Mouse (Mus musculus): Measurements from ENCODE around the gene Mrpl12. TPM values are rescaled to one million over a fixed set of nuclear protein-coding genes. Genes with fewer than 3 reads are reported as not detected.
"Not testable (repeated sequence)": the region's sequence is repeated elsewhere in the genome, so short reads cannot be mapped to it uniquely, and the experiment has no call there.

Gene Mrpl12
- polyA plus RNA-seq, 1 experiment from 2014 or later, result 211 TPM

DNA sequence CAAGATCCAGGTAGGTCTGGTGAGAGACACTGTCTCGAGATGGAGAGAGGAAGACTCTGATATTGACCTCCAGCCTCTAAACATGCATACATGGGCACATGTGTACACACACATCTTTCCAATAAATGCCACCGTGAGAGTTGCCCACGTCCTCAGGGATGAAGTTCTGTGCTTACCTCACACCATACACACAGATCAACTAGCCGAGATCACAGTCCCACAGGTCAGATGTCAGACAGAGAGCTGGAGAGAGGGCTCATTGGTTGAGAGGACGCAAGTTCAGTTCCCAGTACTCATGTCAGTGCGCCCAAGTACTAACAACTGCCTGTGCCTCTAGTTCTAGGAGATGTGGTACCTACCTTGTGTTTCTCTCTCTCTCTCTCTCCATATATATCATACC lies 16.6 kb downstream of the Mrpl12 start:
- Histone ChIP-seq H3K4me3 (no peak overlapping the region), H3K9me3 (no peaks in the 10 kb centered on the region), H3K27ac (no peak overlapping the region), H3K27me3 (ENCODE audit: poor library complexity, severe bottlenecking) (no peaks in the 10 kb centered on the region), H3K4me1 (peaks cover 6% of the 10 kb centered on the region; the same call in 1 of the 2 replicates), H3K36me3 (replicated peaks) (peaks cover 33% of the 10 kb centered on the region)
- DNase-seq (ENCODE audit: extremely low spot score, low spot score), result no peak
- WGBS, result 73% methylated on average over 6 of the region's 6 CpGs

DNA sequence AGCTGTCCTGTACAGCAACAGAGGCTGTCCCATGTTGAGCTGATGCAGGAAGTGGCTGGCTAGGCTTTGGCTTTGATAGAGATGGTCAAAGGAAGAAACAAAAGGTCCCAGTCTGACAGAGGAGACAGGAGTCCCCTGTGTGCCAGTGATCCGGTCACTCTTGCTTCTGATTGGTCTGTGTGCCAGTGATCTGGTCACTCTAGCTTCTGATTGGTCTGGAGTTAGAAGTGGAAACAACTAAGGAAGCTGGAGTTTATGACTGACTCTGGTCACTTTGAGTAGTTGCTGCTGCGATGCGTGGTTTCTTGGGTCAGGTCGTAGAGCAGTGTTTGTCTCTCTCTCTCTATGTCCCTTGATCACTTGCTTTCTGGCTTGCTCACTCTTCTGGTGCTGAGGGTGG lies 17.3 kb downstream of the Mrpl12 start:
- Histone ChIP-seq H3K4me3 (no peak overlapping the region), H3K4me1 (peaks cover 6% of the 10 kb centered on the region; the same call in 1 of the 2 replicates), H3K27me3 (ENCODE audit: poor library complexity, severe bottlenecking) (no peaks in the 10 kb centered on the region), H3K27ac (no peak overlapping the region), H3K36me3 (replicated peaks) (peaks cover 27% of the 10 kb centered on the region), H3K9me3 (no peaks in the 10 kb centered on the region)
- DNase-seq (ENCODE audit: extremely low spot score, low spot score), result no peak
- 91% methylated on average over 4 of the region's 4 CpGs for WGBS

DNA sequence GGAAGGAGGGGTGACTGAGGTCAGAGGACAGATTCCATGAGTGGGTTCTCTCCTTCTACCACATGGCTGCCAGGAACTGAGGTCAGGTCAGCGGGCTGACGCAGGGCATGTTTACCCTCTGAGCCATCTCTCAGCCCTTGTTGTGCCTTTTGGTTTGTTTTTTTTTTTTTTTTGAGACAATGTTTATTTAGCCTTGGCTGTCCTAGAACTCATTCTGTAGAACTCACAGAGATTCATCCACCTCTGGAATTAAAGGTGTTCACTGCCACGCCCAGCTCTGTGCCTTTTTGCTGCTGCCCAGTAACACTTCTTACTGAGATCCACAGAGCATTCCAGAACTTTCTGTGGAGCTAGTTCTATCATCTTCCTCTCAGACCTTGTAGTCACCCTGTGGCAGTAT lies 21.2 kb downstream of the Mrpl12 start:
- DNase-seq (ENCODE audit: extremely low spot score, low spot score), result no peak
- Histone ChIP-seq H3K4me3 (no peak overlapping the region), H3K9me3 (no peaks in the 10 kb centered on the region), H3K4me1 (peaks cover 11% of the 10 kb centered on the region), H3K27me3 (ENCODE audit: poor library complexity, severe bottlenecking) (peaks cover 6% of the 10 kb centered on the region; the same call in 1 of the 2 replicates), H3K36me3 (replicated peaks) (no peaks in the 10 kb centered on the region), H3K27ac (no peak overlapping the region)
- WGBS, result 91% methylated on average over 3 of the region's 3 CpGs

DNA sequence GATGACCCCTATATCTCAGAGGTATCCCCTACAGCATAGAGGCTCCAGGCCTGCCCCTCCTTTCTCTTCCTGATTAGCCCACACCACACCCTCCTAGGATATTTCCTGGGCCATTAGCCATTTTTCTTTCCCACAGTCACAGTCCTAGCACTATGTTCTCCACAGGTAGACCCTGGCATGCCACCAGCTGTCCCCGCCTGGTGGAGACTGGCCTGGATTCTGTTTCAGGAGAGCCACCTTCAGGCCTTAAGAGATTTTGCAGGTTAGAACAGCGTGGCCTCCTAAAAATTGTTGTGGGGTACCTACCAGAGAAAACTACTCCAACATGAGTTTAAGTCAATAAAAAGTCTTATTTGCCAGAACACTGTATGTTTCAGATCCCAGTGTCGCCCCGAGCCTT lies 22.5 kb downstream of the Mrpl12 start:
- Histone ChIP-seq H3K27ac (no peak overlapping the region), H3K36me3 (replicated peaks) (no peaks in the 10 kb centered on the region), H3K27me3 (ENCODE audit: poor library complexity, severe bottlenecking) (peaks cover 9% of the 10 kb centered on the region), H3K4me3 (no peak overlapping the region), H3K9me3 (no peaks in the 10 kb centered on the region), H3K4me1 (peaks cover 21% of the 10 kb centered on the region)
- WGBS, result 63% methylated on average over 4 of the region's 4 CpGs
- no peak for DNase-seq (ENCODE audit: extremely low spot score, low spot score)

DNA sequence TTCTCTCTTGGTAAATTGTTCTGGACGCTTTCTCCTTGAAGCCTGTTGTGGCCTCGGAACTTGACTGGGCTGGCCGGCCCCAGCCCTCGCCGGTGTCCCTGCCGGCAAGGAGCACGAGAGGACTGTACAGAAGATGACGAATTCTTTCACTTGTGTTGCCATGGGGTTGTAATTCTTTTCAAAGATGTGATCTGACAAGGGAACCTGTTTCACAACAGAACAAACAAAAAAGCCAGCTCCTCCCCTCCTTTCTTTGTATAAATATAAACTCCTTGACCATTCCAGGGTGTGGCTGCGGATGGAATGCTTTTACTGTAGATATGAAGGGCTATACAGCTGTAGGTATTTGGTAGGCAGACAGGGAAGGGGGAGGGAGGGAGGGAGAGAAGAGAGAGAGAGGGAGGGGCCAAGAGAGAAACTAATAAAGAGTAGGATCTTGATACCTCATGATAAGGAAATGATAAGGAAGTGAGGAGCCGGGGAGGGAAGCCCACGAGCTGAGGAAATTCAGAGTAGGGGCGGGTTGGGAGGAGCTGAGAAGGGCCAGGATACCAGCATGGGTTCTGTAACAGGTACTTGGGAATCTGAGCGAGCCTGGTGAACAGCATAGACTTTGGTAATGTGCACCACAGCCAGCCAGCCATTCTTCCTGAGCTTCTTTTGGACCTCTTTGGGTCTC lies 23.3 kb downstream of the Mrpl12 start:
- no peak for DNase-seq (ENCODE audit: extremely low spot score, low spot score)
- no peaks in the 10 kb centered on the region for H3K9me3 ChIP-seq
- WGBS, result 87% methylated on average over 13 of the region's 13 CpGs
- no peak overlapping the region for H3K4me3 ChIP-seq
- H3K36me3 ChIP-seq (replicated peaks), result no peaks in the 10 kb centered on the region
- no peak overlapping the region for H3K27ac ChIP-seq
- peaks cover 21% of the 10 kb centered on the region for H3K4me1 ChIP-seq
- peaks cover 9% of the 10 kb centered on the region for H3K27me3 ChIP-seq (ENCODE audit: poor library complexity, severe bottlenecking)

DNA sequence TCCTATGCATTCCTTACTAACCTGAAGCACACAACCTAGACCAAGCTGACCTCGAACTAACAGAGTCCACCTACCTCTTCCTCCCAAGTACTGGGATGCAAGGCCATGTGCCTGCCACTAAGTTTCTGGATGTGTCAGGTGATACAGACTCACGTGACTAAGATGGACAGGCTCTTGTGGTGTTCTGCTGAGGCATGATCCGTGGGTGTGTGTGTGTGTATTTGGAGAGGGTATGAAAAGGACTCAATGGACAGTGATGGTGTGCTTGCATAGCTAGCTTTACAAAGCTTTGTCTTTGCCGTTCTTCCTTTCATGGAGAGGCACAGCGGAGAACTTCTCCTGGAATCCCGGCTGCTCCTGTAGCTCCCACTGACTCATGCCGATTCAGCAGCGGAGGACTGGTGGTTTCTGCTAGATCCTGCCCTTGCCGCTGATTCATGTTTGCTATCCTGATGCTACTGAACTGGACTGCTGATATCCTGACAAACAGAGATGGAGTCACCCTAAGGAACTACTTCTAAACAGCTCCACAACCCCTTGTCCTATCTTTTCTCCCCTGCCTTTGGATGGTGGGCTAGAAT lies 24.0 kb downstream of the Mrpl12 start:
- WGBS, result 94% methylated on average over 9 of the region's 9 CpGs
- DNase-seq (ENCODE audit: extremely low spot score, low spot score), result no peak
- H3K9me3 ChIP-seq, result no peaks in the 10 kb centered on the region

DNA sequence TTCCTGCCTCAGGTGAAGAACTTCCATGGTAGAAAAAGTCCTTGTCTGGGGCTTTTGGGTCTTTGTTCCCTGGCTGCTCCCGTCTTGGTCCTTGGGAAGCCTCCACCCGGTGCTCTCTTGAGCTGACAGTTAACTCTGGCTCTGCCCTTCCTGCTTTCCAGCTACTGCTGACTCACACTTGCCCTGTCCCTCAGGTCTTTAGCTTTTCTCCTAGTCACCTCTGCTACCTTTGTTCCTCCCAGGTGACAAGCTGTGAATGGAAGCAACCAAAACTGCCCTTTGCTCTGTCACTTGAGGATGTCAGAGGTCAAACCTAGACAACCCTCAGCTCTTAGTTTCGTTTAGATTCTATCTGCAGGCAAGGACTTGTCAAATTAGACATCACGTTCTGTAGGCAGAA lies 25.5 kb downstream of the Mrpl12 start:
- 22% methylated on average over 4 of the region's 4 CpGs for WGBS
- H3K27ac ChIP-seq, result peak overlapping the region; percentile 82
- H3K36me3 ChIP-seq (replicated peaks), result no peaks in the 10 kb centered on the region
- DNase-seq (ENCODE audit: extremely low spot score, low spot score), result no peak
- peaks cover 27% of the 10 kb centered on the region for H3K4me1 ChIP-seq
- peaks cover 9% of the 10 kb centered on the region for H3K27me3 ChIP-seq (ENCODE audit: poor library complexity, severe bottlenecking)
- no peak overlapping the region for H3K4me3 ChIP-seq
- H3K9me3 ChIP-seq, result no peaks in the 10 kb centered on the region

More for the DNA sequence above, 24.0 kb downstream of the Mrpl12 start:
- Histone ChIP-seq H3K36me3 (replicated peaks) (no peaks in the 10 kb centered on the region), H3K27me3 (ENCODE audit: poor library complexity, severe bottlenecking) (peaks cover 9% of the 10 kb centered on the region), H3K27ac (no peak overlapping the region), H3K4me1 (peaks cover 27% of the 10 kb centered on the region), H3K4me3 (no peak overlapping the region)

DNA sequence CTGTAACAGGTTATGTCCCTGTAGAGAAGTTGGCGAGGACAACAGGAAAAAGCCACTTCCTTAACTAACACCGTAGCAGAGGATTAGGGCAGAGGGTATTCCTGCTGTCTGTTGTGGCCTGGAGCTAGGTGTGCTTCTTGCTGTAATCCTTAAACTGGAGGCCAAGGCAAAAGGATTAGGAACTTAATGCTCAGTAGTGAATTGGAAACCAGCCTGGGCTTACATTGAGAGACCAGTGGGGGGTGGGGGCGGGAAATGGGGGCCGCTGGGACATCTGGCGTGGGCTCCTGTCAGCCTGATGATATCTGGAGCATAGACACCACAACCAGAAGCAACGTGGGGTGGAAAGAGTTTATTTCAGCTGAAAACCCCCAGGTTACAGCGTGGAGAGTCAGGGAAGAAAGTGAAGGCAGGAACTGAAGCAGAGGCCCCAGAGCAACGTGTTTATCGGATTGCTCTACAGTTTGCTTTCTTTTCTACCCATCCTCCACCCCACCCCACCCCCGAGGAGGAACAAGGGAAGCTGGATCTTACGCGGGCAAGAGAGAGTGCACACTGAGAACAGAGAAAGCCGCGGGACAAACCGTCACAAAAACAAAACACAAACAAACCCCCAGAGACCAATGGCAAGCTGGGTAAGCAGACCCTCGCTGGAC lies 26.1 kb downstream of the Mrpl12 start:
- Histone ChIP-seq H3K27ac (peak overlapping the region; percentile 82), H3K4me3 (peak overlapping the region; percentile 40), H3K36me3 (replicated peaks) (no peaks in the 10 kb centered on the region), H3K9me3 (no peaks in the 10 kb centered on the region), H3K27me3 (ENCODE audit: poor library complexity, severe bottlenecking) (peaks cover 9% of the 10 kb centered on the region), H3K4me1 (peaks cover 29% of the 10 kb centered on the region)
- no peak for DNase-seq (ENCODE audit: extremely low spot score, low spot score)
- 1% methylated on average over 16 of the region's 16 CpGs for WGBS

DNA sequence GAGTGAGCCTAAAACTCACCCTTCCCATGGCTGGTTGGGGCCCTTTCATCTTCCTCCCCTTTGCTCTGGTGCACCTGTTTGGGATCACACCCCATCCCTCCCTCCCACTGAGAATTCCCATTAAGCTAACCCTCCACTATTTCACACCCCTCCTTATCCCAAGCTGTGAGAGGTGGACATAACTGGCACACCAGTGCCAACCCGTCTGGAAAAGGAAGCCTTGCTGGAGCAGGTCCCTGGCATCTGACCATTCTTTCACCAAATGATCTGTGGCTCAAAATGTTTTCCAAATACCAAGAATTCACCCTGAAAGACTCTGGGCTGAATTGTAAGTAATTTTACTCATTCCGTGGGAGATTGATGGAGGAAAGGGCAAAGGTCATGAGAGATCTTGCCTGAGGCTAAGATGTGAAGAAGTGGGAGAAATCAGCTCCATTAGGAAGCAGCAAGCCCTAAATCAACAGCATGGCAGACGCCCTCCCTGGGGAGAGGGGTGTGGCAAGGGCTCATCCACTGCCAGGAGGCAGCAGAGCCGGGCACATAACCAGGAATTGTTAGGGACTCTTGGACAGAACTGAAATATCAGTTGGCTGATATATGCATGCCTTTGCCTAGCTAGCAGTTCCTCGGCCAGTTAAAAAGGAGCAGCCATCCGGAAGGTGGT lies 28.5 kb downstream of the Mrpl12 start:
- 57% methylated on average over 6 of the region's 6 CpGs for WGBS
- H3K9me3 ChIP-seq, result no peaks in the 10 kb centered on the region
- peaks cover 34% of the 10 kb centered on the region for H3K4me1 ChIP-seq
- no peaks in the 10 kb centered on the region for H3K36me3 ChIP-seq (replicated peaks)
- H3K27me3 ChIP-seq (ENCODE audit: poor library complexity, severe bottlenecking), result peaks cover 13% of the 10 kb centered on the region
- DNase-seq (ENCODE audit: extremely low spot score, low spot score), result no peak
- H3K27ac ChIP-seq, result no peak overlapping the region
- H3K4me3 ChIP-seq, result no peak overlapping the region

DNA sequence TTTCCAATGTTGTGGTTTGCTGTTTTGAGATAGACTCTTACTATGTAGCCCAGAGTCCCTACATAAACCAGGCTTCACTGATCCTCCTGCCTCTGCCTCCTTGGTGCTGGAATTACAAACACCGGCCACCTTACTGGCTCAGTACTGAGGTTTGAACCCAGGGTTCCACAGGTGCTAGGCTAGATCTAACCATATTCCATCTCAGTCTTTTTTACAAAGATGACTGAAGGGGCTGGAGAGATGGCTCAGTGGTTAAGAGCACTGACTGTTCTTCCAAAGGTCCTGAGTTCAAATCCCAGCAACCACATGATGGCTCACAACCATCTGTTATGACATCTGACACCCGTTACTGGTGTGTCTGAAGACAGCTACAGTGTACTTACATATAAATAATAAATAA lies 29.8 kb downstream of the Mrpl12 start:
- not testable (repeated sequence) for H3K36me3 ChIP-seq (replicated peaks); H3K9me3 ChIP-seq; H3K4me3 ChIP-seq; DNase-seq (ENCODE audit: extremely low spot score, low spot score); H3K27ac ChIP-seq; H3K27me3 ChIP-seq (ENCODE audit: poor library complexity, severe bottlenecking)
- peaks cover 38% of the 10 kb centered on the region for H3K4me1 ChIP-seq
- WGBS, result 95% methylated on average over 2 of the region's 2 CpGs

DNA sequence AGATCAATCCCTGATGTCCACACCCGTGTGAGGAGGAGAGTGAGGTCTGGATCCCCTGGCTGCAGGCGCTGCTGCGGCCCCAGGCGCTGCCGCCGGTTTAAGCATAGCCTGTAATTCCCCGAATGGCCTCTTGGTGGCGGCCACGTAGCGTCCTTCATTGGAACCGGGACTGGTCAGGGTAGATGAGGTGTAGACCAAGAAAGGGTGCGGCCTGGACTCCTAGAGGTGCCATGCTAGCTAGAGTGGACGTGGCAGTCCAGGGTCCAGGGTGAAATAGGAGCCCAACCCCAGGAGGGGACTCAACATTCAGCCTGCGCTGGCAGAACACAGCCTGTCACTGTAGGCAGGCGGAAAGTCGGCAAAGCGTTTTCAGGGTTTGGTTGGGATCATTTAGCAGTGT lies 31.2 kb downstream of the Mrpl12 start:
- Histone ChIP-seq H3K27ac (peak overlapping the region; percentile 26; the same call in 1 of the 2 replicates), H3K4me3 (no peak overlapping the region), H3K27me3 (ENCODE audit: poor library complexity, severe bottlenecking) (peaks cover 7% of the 10 kb centered on the region; the same call in 1 of the 2 replicates), H3K9me3 (no peaks in the 10 kb centered on the region), H3K36me3 (replicated peaks) (no peaks in the 10 kb centered on the region), H3K4me1 (peaks cover 32% of the 10 kb centered on the region)
- DNase-seq (ENCODE audit: extremely low spot score, low spot score), result peak; percentile 88
- 21% methylated on average over 17 of the region's 17 CpGs for WGBS

DNA sequence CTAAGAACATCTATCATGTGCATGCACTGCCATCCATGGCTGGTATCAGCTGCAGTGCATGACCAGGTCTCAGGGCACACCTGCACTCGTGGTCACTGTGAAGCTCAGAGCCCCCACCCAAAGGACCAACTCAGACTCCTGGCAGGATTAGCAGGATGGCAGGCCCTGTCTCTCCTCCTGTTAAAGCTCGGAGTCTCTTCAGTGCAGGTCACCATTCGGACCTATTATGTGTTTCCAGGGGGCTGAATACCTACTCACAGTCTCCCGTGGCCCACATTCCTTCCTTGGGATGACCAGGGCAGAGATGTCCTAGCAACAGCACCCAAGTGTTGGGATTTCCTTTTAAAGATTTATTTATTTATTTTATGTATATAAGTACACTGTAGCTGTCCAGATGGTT lies 32.7 kb downstream of the Mrpl12 start:
- Histone ChIP-seq H3K27ac (no peak overlapping the region), H3K36me3 (replicated peaks) (no peaks in the 10 kb centered on the region), H3K4me3 (no peak overlapping the region), H3K27me3 (ENCODE audit: poor library complexity, severe bottlenecking) (peaks cover 4% of the 10 kb centered on the region; the same call in 1 of the 2 replicates), H3K9me3 (no peaks in the 10 kb centered on the region), H3K4me1 (peaks cover 22% of the 10 kb centered on the region)
- 84% methylated on average over 4 of the region's 4 CpGs for WGBS
- no peak for DNase-seq (ENCODE audit: extremely low spot score, low spot score)

DNA sequence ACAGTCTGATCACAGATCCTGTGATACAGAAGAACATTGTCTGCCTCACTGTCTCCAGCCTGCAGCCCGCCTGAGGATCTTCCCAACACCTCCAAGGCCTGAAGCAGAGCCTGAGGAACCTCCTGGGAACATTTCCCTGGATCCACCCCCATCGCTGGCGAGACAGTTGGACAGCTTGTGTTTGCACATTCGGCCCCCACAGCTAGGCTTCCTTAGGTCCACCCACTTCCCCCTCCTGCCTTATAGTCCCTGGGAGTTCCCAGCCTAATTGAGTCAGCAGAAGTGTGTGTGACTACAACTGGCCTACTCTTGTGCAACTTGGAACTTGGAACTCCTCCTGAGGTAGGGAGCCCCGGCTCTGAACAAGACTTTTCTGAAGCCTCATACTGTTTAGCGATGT lies 33.6 kb downstream of the Mrpl12 start:
- DNase-seq (ENCODE audit: extremely low spot score, low spot score), result no peak
- Histone ChIP-seq H3K27me3 (ENCODE audit: poor library complexity, severe bottlenecking) (peaks cover 4% of the 10 kb centered on the region; the same call in 1 of the 2 replicates), H3K36me3 (replicated peaks) (no peaks in the 10 kb centered on the region), H3K4me1 (peaks cover 18% of the 10 kb centered on the region), H3K4me3 (no peak overlapping the region), H3K27ac (no peak overlapping the region), H3K9me3 (no peaks in the 10 kb centered on the region)
- 73% methylated on average over 6 of the region's 6 CpGs for WGBS

Data from forebrain, embryonic 10.5 days (tissue).